Comparison of ENCODE assay signal across 19 mouse cellular contexts in genomic region chr7:92647790-92648189, GRCm38 (mm10). TPM values are rescaled to one million over a fixed set of nuclear protein-coding genes. Genes with fewer than 3 reads are reported as not detected.
DNase-seq lines count a peak whose midpoint lies in the region; ATAC-seq and TF ChIP-seq lines count a peak whose summit lies in the region.
"Had no signal": no experiment of that assay in that cellular context is flagged by ENCODE, and none has a peak within 500 bp of the region (broad histone marks: within the 10 kb centered on the region; RNA-seq: fewer than 3 reads in every experiment).

No protein-coding gene starts in this region.

- no peak overlapping the region for H3K27ac ChIP-seq in midbrain, embryonic 11.5 days (ENCODE audit: low read depth, low read length)
- H3K27ac ChIP-seq in midbrain, postnatal 0 days (ENCODE audit: low read depth, low read length), result no peak overlapping the region
- no peak overlapping the region for H3K27ac ChIP-seq in CH12.LX (ENCODE audit: insufficient read depth, low read depth)

- H3K79me2 ChIP-seq in CH12.LX (replicated peaks; ENCODE audit: control insufficient read depth, extremely low read depth, insufficient read depth, poor library complexity, severe bottlenecking), result peaks cover 11% of the 10 kb centered on the region

- TF ChIP-seq POLR2A in CH12.LX (IDR thresholded peaks at IDR 0.05; ENCODE audit: low read depth, low read length), result 0 out of 2 replicates have a peak, but pooled peaks have one; percentile 4

- H3K36me3 ChIP-seq in midbrain, embryonic 11.5 days (ENCODE audit: control insufficient read depth, insufficient read depth, low read length), result peaks cover 6% of the 10 kb centered on the region; the same call in 1 of the 2 replicates
- peaks cover 13% of the 10 kb centered on the region for H3K36me3 ChIP-seq in midbrain, postnatal 0 days (ENCODE audit: insufficient read depth, low read length)
- peaks cover 24 to 74% of the 10 kb centered on the region in 2 experiments for H3K36me3 ChIP-seq in CH12.LX (replicated peaks in 1 of 2; ENCODE audit: control insufficient read depth in 1 of 2, insufficient read depth in 1 of 2, low read length in 1 of 2)

- no peak for ATAC-seq in midbrain, embryonic 11.5 days (ENCODE audit: low FRiP score)
- no peak for ATAC-seq in midbrain, postnatal 0 days (ENCODE audit: low FRiP score)
- ATAC-seq: activated CD4-positive, CD25-positive, alpha-beta regulatory T cell, adult 4 months; CD4-positive, CD25-positive, alpha-beta regulatory T cell, adult 4 months; Patski had no signal

- H3K9me3 ChIP-seq in midbrain, embryonic 11.5 days (ENCODE audit: control insufficient read depth, low read length), result no peaks in the 10 kb centered on the region
- H3K9me3 ChIP-seq in midbrain, postnatal 0 days (ENCODE audit: low read length), result no peaks in the 10 kb centered on the region
- no peaks in the 10 kb centered on the region for H3K9me3 ChIP-seq in CH12.LX (replicated peaks; ENCODE audit: low read length)
- H3K9me3 ChIP-seq: G1E had no signal

- no peak overlapping the region for H3K9ac ChIP-seq in midbrain, embryonic 11.5 days (ENCODE audit: low read length)
- no peak overlapping the region for H3K9ac ChIP-seq in midbrain, postnatal 0 days (replicated peaks; ENCODE audit: low read length, poor library complexity, severe bottlenecking)
- H3K9ac ChIP-seq in CH12.LX (ENCODE audit: insufficient read depth, low read depth), result no peak overlapping the region

- WGBS in midbrain, embryonic 11.5 days, result 96% methylated on average over 7 of the region's 7 CpGs
- WGBS in midbrain, postnatal 0 days, result 87% methylated on average over 7 of the region's 7 CpGs

- in situ Hi-C loops in CH12.LX (cut with MboI; ENCODE audit: low pct_ligation_motif_present, low pct_unique_long_range_greater_than_20kb, low sequenced_read_pairs), result no loop called here

- TF ChIP-seq RAD21 in CH12.LX (IDR thresholded peaks at IDR 0.05; ENCODE audit: low read depth, low read length), result no peak

- no peak overlapping the region for H3K4me2 ChIP-seq in midbrain, embryonic 11.5 days
- H3K4me2 ChIP-seq in midbrain, postnatal 0 days (ENCODE audit: low read depth, low read length, poor library complexity, severe bottlenecking), result no peak overlapping the region
- H3K4me2 ChIP-seq in CH12.LX (ENCODE audit: insufficient read depth, low read depth, poor library complexity, severe bottlenecking), result no peak overlapping the region

- TF ChIP-seq EP300 in CH12.LX (IDR thresholded peaks at IDR 0.05; ENCODE audit: low read length), result no peak

- no peak for TF ChIP-seq CTCF in midbrain, postnatal 0 days (IDR thresholded peaks at IDR 0.05)
- TF ChIP-seq CTCF in CH12.LX (conservative IDR thresholded peaks at IDR 0.05 in 1 of 2, IDR thresholded peaks at IDR 0.05 in 1 of 2; ENCODE audit: low read depth in 2 of 2, low read length in 2 of 2), result no peak

- no peak overlapping the region for H3K4me3 ChIP-seq in midbrain, embryonic 11.5 days (ENCODE audit: low read depth, low read length)
- H3K4me3 ChIP-seq in midbrain, postnatal 0 days (ENCODE audit: low read depth, low read length), result no peak overlapping the region
- no peak overlapping the region for H3K4me3 ChIP-seq in CH12.LX (replicated peaks in 1 of 3; ENCODE audit: low read depth in 2 of 3, low read length in 2 of 3, poor library complexity in 1 of 3)

- DNase-seq in midbrain, embryonic 11.5 days (ENCODE audit: low spot score, missing footprints), result peak; percentile 81
- no peak for DNase-seq in midbrain, postnatal 0 days (ENCODE audit: low spot score)
- no peak for DNase-seq in CH12.LX (ENCODE audit: extremely low read depth)
- no peak for DNase-seq in kidney, adult 9 months
- DNase-seq: adrenal gland, adult 2 months; adrenal gland, adult 8-10 months; adrenal gland, postnatal 10 days; adrenal gland, postnatal 14 days; adrenal gland, postnatal 25 days; adrenal gland, postnatal 36 days; B cell, adult 2 months; cerebellum, adult 11 months; cerebellum, adult 11-12 months; cerebellum, adult 18-20 months; cerebellum, adult 2 months had no signal

- H3K27me3 ChIP-seq in midbrain, embryonic 11.5 days (ENCODE audit: control insufficient read depth, insufficient read depth, low read length), result no peaks in the 10 kb centered on the region
- H3K27me3 ChIP-seq in midbrain, postnatal 0 days (ENCODE audit: insufficient read depth, low read length), result no peaks in the 10 kb centered on the region
- no peaks in the 10 kb centered on the region for H3K27me3 ChIP-seq in CH12.LX (replicated peaks)
- H3K27me3 ChIP-seq: Patski had no signal

- dilution Hi-C loops in CH12.LX (cut with MboI; ENCODE audit: extremely low pct_ligation_motif_present, extremely low pct_unique_long_range_greater_than_20kb, low sequenced_read_pairs), result no loop called here

- H3K4me1 ChIP-seq in midbrain, embryonic 11.5 days (ENCODE audit: control insufficient read depth, insufficient read depth, low read length), result no peaks in the 10 kb centered on the region
- H3K4me1 ChIP-seq in midbrain, postnatal 0 days (ENCODE audit: insufficient read depth, low read length), result no peaks in the 10 kb centered on the region
- H3K4me1 ChIP-seq in CH12.LX (ENCODE audit: control insufficient read depth in 1 of 2, insufficient read depth in 2 of 2), result peaks cover 0 to 1% of the 10 kb centered on the region in 2 experiments; a peak in 1 of 4 replicates

TF ChIP-seq in CH12.LX, 34 proteins besides CTCF, POLR2A, EP300 and RAD21:
- TF ChIP-seq ZMIZ1 (IDR thresholded peaks at IDR 0.05; ENCODE audit: low read depth, low read length) (peak; percentile 59; the same call in 1 of the 2 replicates), TBP (conservative IDR thresholded peaks at IDR 0.05; ENCODE audit: low read depth, low read length) (no peak)

RNA-seq across cellular contexts. Expression of gene Ankrd42, which starts 10.8 kb away (rescaled TPM):
- polyA plus RNA-seq in midbrain, embryonic 11.5 days (2014; fragmentation: Nextera tagmentation; extraction: Ambion mirVana), result 6.4 and 8.1 TPM in 2 replicates
- total RNA-seq in midbrain, postnatal 0 days (2014; rRNA removed), result 25.8 and 29.3 TPM in 2 replicates
- polyA plus RNA-seq in midbrain, postnatal 0 days (2015; fragmentation: Nextera tagmentation; extraction: Ambion mirVana), result 20.6 and 23.0 TPM in 2 replicates
- 0.38 and 0.68 TPM in 2 replicates for total RNA-seq in CH12.LX (2012; rRNA removed)
- 0.22 and 0.26 TPM in 2 replicates for total RNA-seq in CH12.LX (2014; rRNA removed)
- polyA plus RNA-seq in CH12.LX (2012; ENCODE audit: insufficient read length, low read depth), result 0.14 and 0.26 TPM in 2 replicates
- polyA plus RNA-seq: activated CD4-positive, CD25-positive, alpha-beta regulatory T cell, adult 4 months had no signal

RNA-seq across cellular contexts. Expression of gene Pcf11, which starts 21.9 kb away (rescaled TPM):
- 19.1 and 21.2 TPM in 2 replicates for polyA plus RNA-seq in midbrain, embryonic 11.5 days (2014; fragmentation: Nextera tagmentation; extraction: Ambion mirVana)
- total RNA-seq in midbrain, postnatal 0 days (2014; rRNA removed), result 34.6 and 37.3 TPM in 2 replicates
- 11.2 and 14.7 TPM in 2 replicates for polyA plus RNA-seq in midbrain, postnatal 0 days (2015; fragmentation: Nextera tagmentation; extraction: Ambion mirVana)
- total RNA-seq in CH12.LX (2012; rRNA removed) (29.2 and 30.5 TPM in 2 replicates), CH12.LX (2014; rRNA removed) (30.0 and 32.7 TPM in 2 replicates)
- polyA plus RNA-seq in CH12.LX (2012; ENCODE audit: insufficient read length, low read depth), result 36.1 and 37.2 TPM in 2 replicates
